Mouse (Mus musculus): ENCODE data around the gene Mapkapk2. TPM values are rescaled to one million over a fixed set of nuclear protein-coding genes. Genes with fewer than 3 reads are reported as not detected.
"Not testable (repeated sequence)": the region's sequence is repeated elsewhere in the genome, so short reads cannot be mapped to it uniquely, and the experiment has no call there.

Gene Mapkapk2
- polyA plus RNA-seq, 1 experiment from 2014 or later, result 60.3 TPM

- no peaks in the 10 kb centered on the region for H3K9me3 ChIP-seq
- no peak overlapping the region for H3K4me3 ChIP-seq
- peaks cover 3% of the 10 kb centered on the region; the same call in 1 of the 2 replicates for H3K4me1 ChIP-seq
- H3K36me3 ChIP-seq, result no peaks in the 10 kb centered on the region
- H3K27me3 ChIP-seq (ENCODE audit: insufficient read depth, poor library complexity, severe bottlenecking), result no peaks in the 10 kb centered on the region
- WGBS, result 54% methylated on average over 3 of the region's 3 CpGs
- no peak for DNase-seq (ENCODE audit: low spot score)
- H3K27ac ChIP-seq, result no peak overlapping the region
Observed at GRCm38 (mm10) chr1:131031267-131031666, 66.4 kb downstream of the Mapkapk2 start.

- H3K27ac ChIP-seq, result no peak overlapping the region
- 58% methylated on average over 7 of the region's 7 CpGs for WGBS
Observed at GRCm38 (mm10) chr1:131030261-131030660, 67.4 kb downstream of the Mapkapk2 start.

GRCm38 (mm10) chr1:131029215-131029614 lies 68.4 kb downstream of the Mapkapk2 start:
- H3K36me3 ChIP-seq, result no peaks in the 10 kb centered on the region
- WGBS, result 67% methylated on average over 3 of the region's 3 CpGs

More at GRCm38 (mm10) chr1:131030261-131030660, 67.4 kb downstream of the Mapkapk2 start:
- DNase-seq (ENCODE audit: low spot score), result no peak
- Histone ChIP-seq H3K9me3 (no peaks in the 10 kb centered on the region), H3K27me3 (ENCODE audit: insufficient read depth, poor library complexity, severe bottlenecking) (no peaks in the 10 kb centered on the region), H3K4me3 (no peak overlapping the region), H3K4me1 (peaks cover 3% of the 10 kb centered on the region; the same call in 1 of the 2 replicates), H3K36me3 (no peaks in the 10 kb centered on the region)

GRCm38 (mm10) chr1:131025843-131026190 lies 71.8 kb downstream of the Mapkapk2 start:
- Histone ChIP-seq H3K4me3 (no peak overlapping the region), H3K36me3 (no peaks in the 10 kb centered on the region), H3K27me3 (ENCODE audit: insufficient read depth, poor library complexity, severe bottlenecking) (peaks cover 10% of the 10 kb centered on the region), H3K9me3 (no peaks in the 10 kb centered on the region), H3K27ac (no peak overlapping the region), H3K4me1 (peaks cover 13% of the 10 kb centered on the region)
- WGBS, result 57% methylated on average over 4 of the region's 4 CpGs
- no peak for DNase-seq (ENCODE audit: low spot score)

More at GRCm38 (mm10) chr1:131029215-131029614, 68.4 kb downstream of the Mapkapk2 start:
- no peak for DNase-seq (ENCODE audit: low spot score)
- Histone ChIP-seq H3K4me1 (peaks cover 3% of the 10 kb centered on the region; the same call in 1 of the 2 replicates), H3K4me3 (no peak overlapping the region), H3K27me3 (ENCODE audit: insufficient read depth, poor library complexity, severe bottlenecking) (no peaks in the 10 kb centered on the region), H3K9me3 (no peaks in the 10 kb centered on the region), H3K27ac (no peak overlapping the region)

- 71% methylated on average over 8 of the region's 8 CpGs for WGBS
- no peaks in the 10 kb centered on the region for H3K9me3 ChIP-seq
- H3K36me3 ChIP-seq, result no peaks in the 10 kb centered on the region
- peaks cover 14% of the 10 kb centered on the region for H3K27me3 ChIP-seq (ENCODE audit: insufficient read depth, poor library complexity, severe bottlenecking)
- H3K4me1 ChIP-seq, result peaks cover 10% of the 10 kb centered on the region
- no peak for DNase-seq (ENCODE audit: low spot score)
- H3K27ac ChIP-seq, result no peak overlapping the region
- H3K4me3 ChIP-seq, result no peak overlapping the region
Observed at GRCm38 (mm10) chr1:131024900-131025842, 72.5 kb downstream of the Mapkapk2 start.

GRCm38 (mm10) chr1:131023250-131023858 lies 74.3 kb downstream of the Mapkapk2 start:
- not testable (repeated sequence) for DNase-seq (ENCODE audit: low spot score); H3K36me3 ChIP-seq; H3K9me3 ChIP-seq; H3K27ac ChIP-seq; H3K4me3 ChIP-seq
- Histone ChIP-seq H3K27me3 (ENCODE audit: insufficient read depth, poor library complexity, severe bottlenecking) (peaks cover 23% of the 10 kb centered on the region), H3K4me1 (peaks cover 10% of the 10 kb centered on the region; the same call in 1 of the 2 replicates)
- 80% methylated on average over 4 of the region's 4 CpGs for WGBS

GRCm38 (mm10) chr1:131022591-131023249 lies 74.9 kb downstream of the Mapkapk2 start:
- DNase-seq (ENCODE audit: low spot score), result no peak
- no peaks in the 10 kb centered on the region for H3K9me3 ChIP-seq
- no peaks in the 10 kb centered on the region for H3K36me3 ChIP-seq
- H3K27ac ChIP-seq, result no peak overlapping the region
- no peak overlapping the region for H3K4me3 ChIP-seq
- H3K4me1 ChIP-seq, result peaks cover 10% of the 10 kb centered on the region; the same call in 1 of the 2 replicates
- WGBS, result 53% methylated on average over 5 of the region's 5 CpGs
- peaks cover 23% of the 10 kb centered on the region for H3K27me3 ChIP-seq (ENCODE audit: insufficient read depth, poor library complexity, severe bottlenecking)

- WGBS, result 50% methylated on average over 11 of the region's 11 CpGs
- Histone ChIP-seq H3K9me3 (no peaks in the 10 kb centered on the region), H3K36me3 (no peaks in the 10 kb centered on the region), H3K27ac (no peak overlapping the region), H3K27me3 (ENCODE audit: insufficient read depth, poor library complexity, severe bottlenecking) (peaks cover 23% of the 10 kb centered on the region), H3K4me3 (no peak overlapping the region), H3K4me1 (peaks cover 10% of the 10 kb centered on the region; the same call in 1 of the 2 replicates)
- no peak for DNase-seq (ENCODE audit: low spot score)
Observed at GRCm38 (mm10) chr1:131021900-131022590, 75.6 kb downstream of the Mapkapk2 start.

- peaks cover 10% of the 10 kb centered on the region; the same call in 1 of the 2 replicates for H3K4me1 ChIP-seq
- 60% methylated on average over 9 of the region's 9 CpGs for WGBS
- H3K36me3 ChIP-seq, result no peaks in the 10 kb centered on the region
Observed at GRCm38 (mm10) chr1:131021438-131021837, 76.2 kb downstream of the Mapkapk2 start.

GRCm38 (mm10) chr1:131020425-131021310 lies 77.0 kb downstream of the Mapkapk2 start:
- Histone ChIP-seq H3K36me3 (no peaks in the 10 kb centered on the region), H3K27me3 (ENCODE audit: insufficient read depth, poor library complexity, severe bottlenecking) (peaks cover 23% of the 10 kb centered on the region), H3K9me3 (no peaks in the 10 kb centered on the region), H3K4me3 (no peak overlapping the region), H3K4me1 (peaks cover 10% of the 10 kb centered on the region; the same call in 1 of the 2 replicates), H3K27ac (no peak overlapping the region)
- DNase-seq (ENCODE audit: low spot score), result no peak
- 56% methylated on average over 12 of the region's 12 CpGs for WGBS

More at GRCm38 (mm10) chr1:131021438-131021837, 76.2 kb downstream of the Mapkapk2 start:
- Histone ChIP-seq H3K4me3 (no peak overlapping the region), H3K9me3 (no peaks in the 10 kb centered on the region), H3K27me3 (ENCODE audit: insufficient read depth, poor library complexity, severe bottlenecking) (peaks cover 23% of the 10 kb centered on the region), H3K27ac (no peak overlapping the region)
- no peak for DNase-seq (ENCODE audit: low spot score)

- H3K9me3 ChIP-seq, result no peaks in the 10 kb centered on the region
- no peak for DNase-seq (ENCODE audit: low spot score)
- peaks cover 17% of the 10 kb centered on the region; the same call in 1 of the 2 replicates for H3K4me1 ChIP-seq
- 74% methylated on average over 8 of the region's 8 CpGs for WGBS
- H3K27ac ChIP-seq, result no peak within 1 kb of the TSS
- H3K4me3 ChIP-seq, result no peak within 1 kb of the TSS
- H3K36me3 ChIP-seq, result no peaks in the 10 kb centered on the region
- peaks cover 23% of the 10 kb centered on the region for H3K27me3 ChIP-seq (ENCODE audit: insufficient read depth, poor library complexity, severe bottlenecking)
Observed at GRCm38 (mm10) chr1:131019492-131020098, 78.0 kb downstream of the Mapkapk2 start, which contains the start of gene Il10. TSS of gene Il10 (plus strand) at chr1:131019845.
